Mouse (Mus musculus): ENCODE measurements around the gene Arhgef3.

The Arhgef3 gene

GRCm38 (mm10) chr14:27391776-27392308, 277.1 kb downstream of the Arhgef3 start:
- DNase-seq: no peak

GRCm38 (mm10) chr14:27392660-27393059, 278.0 kb downstream of the Arhgef3 start:
- no peak for DNase-seq

GRCm38 (mm10) chr14:27393806-27394205, 279.1 kb downstream of the Arhgef3 start:
- DNase-seq: no peak

- no peak for DNase-seq
Observed at GRCm38 (mm10) chr14:27396424-27396823, 281.7 kb downstream of the Arhgef3 start.

GRCm38 (mm10) chr14:27397526-27397925, 282.8 kb downstream of the Arhgef3 start:
- no peak for DNase-seq

GRCm38 (mm10) chr14:27400495-27400894, 285.8 kb downstream of the Arhgef3 start:
- no peak for DNase-seq

- no peak for DNase-seq
Observed at GRCm38 (mm10) chr14:27401717-27402278, 287.1 kb downstream of the Arhgef3 start.

- DNase-seq: no peak
Observed at GRCm38 (mm10) chr14:27402332-27403250, 287.9 kb downstream of the Arhgef3 start.

GRCm38 (mm10) chr14:27405452-27405851, 290.8 kb downstream of the Arhgef3 start:
- DNase-seq: no peak

GRCm38 (mm10) chr14:27405947-27406346, 291.2 kb downstream of the Arhgef3 start:
- no peak for DNase-seq

GRCm38 (mm10) chr14:27408240-27408639, 293.5 kb downstream of the Arhgef3 start:
- DNase-seq: no peak

- no peak for DNase-seq
Observed at GRCm38 (mm10) chr14:27409662-27410061, 295.0 kb downstream of the Arhgef3 start.

GRCm38 (mm10) chr14:27411492-27411891, 296.8 kb downstream of the Arhgef3 start:
- DNase-seq: no peak

GRCm38 (mm10) chr14:27412699-27413098, 298.0 kb downstream of the Arhgef3 start:
- no peak for DNase-seq

GRCm38 (mm10) chr14:27413961-27414360, 299.3 kb downstream of the Arhgef3 start:
- DNase-seq: no peak

- no peak for DNase-seq
Observed at GRCm38 (mm10) chr14:27420816-27421215, 306.1 kb downstream of the Arhgef3 start.

GRCm38 (mm10) chr14:27422301-27422700, 307.6 kb downstream of the Arhgef3 start:
- DNase-seq: no peak

GRCm38 (mm10) chr14:27428573-27428972, 313.9 kb downstream of the Arhgef3 start, which contains the start of gene Fam208a:
Gene Fam208a, plus strand, starts transcription at chr14:27428834.
- peak; percentile 97 for DNase-seq

- peak; percentile 87 for DNase-seq
Observed at GRCm38 (mm10) chr14:27428973-27429711, 314.4 kb downstream of the Arhgef3 start.

GRCm38 (mm10) chr14:27430280-27430679, 315.6 kb downstream of the Arhgef3 start:
- no peak for DNase-seq

- no peak for DNase-seq
Observed at GRCm38 (mm10) chr14:27432064-27432463, 317.4 kb downstream of the Arhgef3 start.

- no peak for DNase-seq
Observed at GRCm38 (mm10) chr14:27436116-27436515, 321.4 kb downstream of the Arhgef3 start.

- DNase-seq: no peak
Observed at GRCm38 (mm10) chr14:27436826-27437225, 322.1 kb downstream of the Arhgef3 start.

Measured in layer of hippocampus, adult 9-11 months (tissue).